Mouse (Mus musculus) layer of hippocampus, adult 8-10 months (tissue): ENCODE measurements around the gene Nudt16. TPM values are rescaled to one million over a fixed set of nuclear protein-coding genes. Genes with fewer than 3 reads are reported as not detected.
"Not testable (repeated sequence)": the region's sequence is repeated elsewhere in the genome, so short reads cannot be mapped to it uniquely, and the experiment has no call there.

Source experiments
- DNase-seq, 2 experiments: peaks; one replicate each; pipeline ENCODE4 v3.0.0; 2022; ENCODE audit warnings: low spot score in 2 of 2
- total RNA-seq, 4 experiments: library from RNA; stranded (reverse); gene quantifications; 2 replicates each; pipeline ENCODE4 v1.2.4; 2022

The Nudt16 gene
- 10 to 100 TPM; 15.9 to 20.0 (median 17.7) TPM for total RNA-seq

- peak; percentile 90 for DNase-seq
These were observed at the start of gene Nudt16 for GRCm38 (mm10) chr9:105131253-105132001. Nudt16 (minus strand) TSS chr9:105131824.

- DNase-seq: no peak
These were observed 13.4 kb upstream of the Nudt16 start, which contains the start of gene 1700080E11Rik for GRCm38 (mm10) chr9:105144992-105145391. 1700080E11Rik (minus strand) TSS chr9:105145092.

GRCm38 (mm10) chr9:105139204-105139603, 7.6 kb upstream of the Nudt16 start:
- no peak for DNase-seq

GRCm38 (mm10) chr9:105136404-105136803, 4.8 kb upstream of the Nudt16 start:
- DNase-seq: no peak

- DNase-seq: no peak
These were observed 2.9 kb upstream of the Nudt16 start for GRCm38 (mm10) chr9:105134536-105134935.

- no peak for DNase-seq
These were observed 361 bp upstream of the Nudt16 start for GRCm38 (mm10) chr9:105132002-105132367.

- no peak for DNase-seq
These were observed 1.3 kb downstream of the Nudt16 start for GRCm38 (mm10) chr9:105130331-105130730.

- DNase-seq: not testable (repeated sequence)
These were observed 6.4 kb downstream of the Nudt16 start for GRCm38 (mm10) chr9:105125206-105125605.

- DNase-seq: no peak
These were observed 27.7 kb downstream of the Nudt16 start for GRCm38 (mm10) chr9:105103893-105104292.

GRCm38 (mm10) chr9:105101911-105102310, 29.7 kb downstream of the Nudt16 start:
- no peak for DNase-seq

GRCm38 (mm10) chr9:105100807-105101570, 30.6 kb downstream of the Nudt16 start:
- DNase-seq: no peak

GRCm38 (mm10) chr9:105080246-105080645, 51.4 kb downstream of the Nudt16 start:
- no peak for DNase-seq

Other genes starting within 250 kb of the Nudt16 start
- gene Mrpl3, start 78.6 kb downstream of the Nudt16 start, total RNA-seq: 10 to 100 TPM; 79.7 to 91.2 (median 81.4) TPM
- not detected for gene 1700080E11Rik, start 13.3 kb upstream of the Nudt16 start, total RNA-seq